In genomic region chr6:112396352-112396751, GRCm38 (mm10) we compare ENCODE assay signal across 18 mouse cellular contexts. TPM values are rescaled to one million over a fixed set of nuclear protein-coding genes. Genes with fewer than 3 reads are reported as not detected.
DNase-seq lines count a peak whose midpoint lies in the region.
"Had no signal": no experiment of that assay in that cellular context is flagged by ENCODE, and none has a peak within 500 bp of the region (broad histone marks: within the 10 kb centered on the region; RNA-seq: fewer than 3 reads in every experiment).

No protein-coding gene starts in this region.

- peak; percentile 2 to 52 for DNase-seq in adrenal gland, adult (ENCODE audit: inconsistent age in 2 of 2, low spot score in 1 of 2)
- DNase-seq in adrenal gland, postnatal 36 days: no peak
- DNase-seq in heart, adult 11 months: peak; percentile 76
- no peak for DNase-seq in heart, postnatal 10 days
- peak; percentile 35 for DNase-seq in testis, postnatal 10 days (ENCODE audit: low spot score)
- DNase-seq in testis, postnatal 14 days (ENCODE audit: low spot score): no peak
- DNase-seq: adrenal gland, adult 8-10 months; adrenal gland, postnatal 10 days; adrenal gland, postnatal 14 days; B cell, adult 2 months; cerebellum, adult 11 months; cerebellum, adult 11-12 months; cerebellum, adult 18-20 months; cerebellum, adult 2 months; cerebellum, adult 8-10 months had no signal

- intact Hi-C loops in heart, postnatal 10 days (cut with DNase I): no loop called here

RNA-seq across cellular contexts. Expression of gene Ssu2, which starts 8.5 kb away (rescaled TPM):
- total RNA-seq in adrenal gland, postnatal 36 days (2021): 10 to 100 TPM in 1 of 2 experiments, under 1 TPM in 1; 0.40 to 32.8 TPM
- 1 to 10 TPM; 5.1 to 6.5 TPM for total RNA-seq in heart, postnatal 10 days (2021)
- total RNA-seq: CH12.LX, G1E, MEL had no signal

Comparison
In these comparisons a context has a peak if more than half of its experiments do, and no peak if none do; other contexts are left out.
1. DNase-seq: peak in adrenal gland, adult (2 of 2), heart, adult 11 months (single experiment) and testis, postnatal 10 days (single experiment); none in adrenal gland, postnatal 36 days (0 of 2), heart, postnatal 10 days (0 of 2) and testis, postnatal 14 days (single experiment).